Mouse (Mus musculus): Measurements from ENCODE around the gene Sox6. TPM values are rescaled to one million over a fixed set of nuclear protein-coding genes. Genes with fewer than 3 reads are reported as not detected.

Sox6 gene
- polyA plus RNA-seq, 1 experiment from 2014 or later: 39.1 TPM

GRCm38 (mm10) chr7:116031388-116031717, 7.2 kb downstream of the Sox6 start:
- Histone ChIP-seq H3K4me3 (ENCODE audit: control insufficient read depth in 1 of 2, insufficient read depth in 1 of 2, low read depth in 1 of 2, low read length in 2 of 2) (peak overlapping the region; percentile 65 to 67), H3K9ac (ENCODE audit: low read length) (peak overlapping the region; percentile 93), H3K9me3 (ENCODE audit: control insufficient read depth, low read length) (no peaks in the 10 kb centered on the region), H3K27me3 (ENCODE audit: control insufficient read depth, insufficient read depth, low read length) (peaks cover 6% of the 10 kb centered on the region; the same call in 1 of the 2 replicates), H3K36me3 (ENCODE audit: control insufficient read depth, insufficient read depth, low read length) (no peaks in the 10 kb centered on the region), H3K4me1 (ENCODE audit: control insufficient read depth in 2 of 2, insufficient read depth in 2 of 2, low read length in 2 of 2) (peaks cover 6 to 10% of the 10 kb centered on the region in 2 experiments; a peak in 3 of 4 replicates), H3K4me2 (ENCODE audit: low read length) (peak overlapping the region; percentile 86), H3K27ac (replicated peaks in 1 of 2; ENCODE audit: control insufficient read depth in 1 of 2, insufficient read depth in 1 of 2, low read depth in 2 of 2, low read length in 2 of 2) (peak overlapping the region; percentile 95 to 99)
- under 1% methylated on average over 14 of the region's 14 CpGs for WGBS
- no peak for ATAC-seq (ENCODE audit: insufficient number of reproducible peaks, insufficient read depth, low FRiP score, low read depth)

GRCm38 (mm10) chr7:116030597-116031387, 7.8 kb downstream of the Sox6 start:
- 8% methylated on average over 26 of the region's 26 CpGs for WGBS
- Histone ChIP-seq H3K27me3 (ENCODE audit: control insufficient read depth, insufficient read depth, low read length) (peaks cover 3% of the 10 kb centered on the region; the same call in 1 of the 2 replicates), H3K9me3 (ENCODE audit: control insufficient read depth, low read length) (no peaks in the 10 kb centered on the region), H3K27ac (replicated peaks in 1 of 2; ENCODE audit: control insufficient read depth in 1 of 2, insufficient read depth in 1 of 2, low read depth in 2 of 2, low read length in 2 of 2) (peak overlapping the region; percentile 95 to 99), H3K36me3 (ENCODE audit: control insufficient read depth, insufficient read depth, low read length) (no peaks in the 10 kb centered on the region), H3K4me2 (ENCODE audit: low read length) (peak overlapping the region; percentile 86), H3K4me1 (ENCODE audit: control insufficient read depth in 2 of 2, insufficient read depth in 2 of 2, low read length in 2 of 2) (peaks cover 6 to 10% of the 10 kb centered on the region in 2 experiments; a peak in 3 of 4 replicates), H3K9ac (ENCODE audit: low read length) (peak overlapping the region; percentile 93), H3K4me3 (ENCODE audit: control insufficient read depth in 1 of 2, insufficient read depth in 1 of 2, low read depth in 1 of 2, low read length in 2 of 2) (peak overlapping the region; percentile 65 to 67)
- peak; percentile 58 for ATAC-seq (ENCODE audit: insufficient number of reproducible peaks, insufficient read depth, low FRiP score, low read depth)

GRCm38 (mm10) chr7:116029991-116030390, 8.6 kb downstream of the Sox6 start:
- H3K36me3 ChIP-seq (ENCODE audit: control insufficient read depth, insufficient read depth, low read length): no peaks in the 10 kb centered on the region
- ATAC-seq (ENCODE audit: insufficient number of reproducible peaks, insufficient read depth, low FRiP score, low read depth): no peak
- peaks cover 6 to 10% of the 10 kb centered on the region in 2 experiments; a peak in 3 of 4 replicates for H3K4me1 ChIP-seq (ENCODE audit: control insufficient read depth in 2 of 2, insufficient read depth in 2 of 2, low read length in 2 of 2)
- H3K9me3 ChIP-seq (ENCODE audit: control insufficient read depth, low read length): no peaks in the 10 kb centered on the region
- peak overlapping the region; percentile 86 for H3K4me2 ChIP-seq (ENCODE audit: low read length)
- H3K4me3 ChIP-seq (ENCODE audit: control insufficient read depth in 1 of 2, insufficient read depth in 1 of 2, low read depth in 1 of 2, low read length in 2 of 2): peak overlapping the region; percentile 65 to 67
- H3K27ac ChIP-seq (replicated peaks in 1 of 2; ENCODE audit: control insufficient read depth in 1 of 2, insufficient read depth in 1 of 2, low read depth in 2 of 2, low read length in 2 of 2): peak overlapping the region; percentile 95 to 99
- WGBS: 32% methylated on average over 3 of the region's 3 CpGs
- peak overlapping the region; percentile 93 for H3K9ac ChIP-seq (ENCODE audit: low read length)
- no peaks in the 10 kb centered on the region for H3K27me3 ChIP-seq (ENCODE audit: control insufficient read depth, insufficient read depth, low read length)

DNA sequence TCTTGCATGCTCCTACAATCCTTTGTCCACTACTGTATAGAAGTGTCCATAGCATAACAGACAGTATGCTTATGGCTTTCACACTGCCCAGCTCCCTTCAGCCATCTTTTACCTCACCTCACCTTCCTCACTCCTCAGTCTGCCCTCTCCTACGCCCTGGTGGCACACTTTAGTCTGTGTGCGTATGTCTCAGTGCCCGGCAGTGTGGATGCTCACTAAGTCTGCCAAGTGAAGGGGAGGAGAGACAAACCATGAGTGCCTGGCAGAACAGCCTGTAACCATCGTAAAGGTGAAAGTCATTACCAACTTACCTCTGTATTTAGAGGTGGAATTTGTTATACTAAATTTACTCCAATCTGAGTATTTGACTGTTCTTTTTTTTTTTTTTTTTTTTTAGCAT, 35.9 kb downstream of the Sox6 start:
- H3K9me3 ChIP-seq (ENCODE audit: control insufficient read depth, low read length): no peaks in the 10 kb centered on the region
- H3K4me1 ChIP-seq (ENCODE audit: control insufficient read depth in 2 of 2, insufficient read depth in 2 of 2, low read length in 2 of 2): no peaks in the 10 kb centered on the region
- 94% methylated on average over 4 of the region's 4 CpGs for WGBS
- H3K4me3 ChIP-seq (ENCODE audit: control insufficient read depth in 1 of 2, insufficient read depth in 1 of 2, low read depth in 1 of 2, low read length in 2 of 2): no peak overlapping the region
- H3K27ac ChIP-seq (replicated peaks in 1 of 2; ENCODE audit: control insufficient read depth in 1 of 2, insufficient read depth in 1 of 2, low read depth in 2 of 2, low read length in 2 of 2): no peak overlapping the region
- ATAC-seq (ENCODE audit: insufficient number of reproducible peaks, insufficient read depth, low FRiP score, low read depth): no peak
- no peak overlapping the region for H3K9ac ChIP-seq (ENCODE audit: low read length)
- no peaks in the 10 kb centered on the region for H3K27me3 ChIP-seq (ENCODE audit: control insufficient read depth, insufficient read depth, low read length)
- no peaks in the 10 kb centered on the region for H3K36me3 ChIP-seq (ENCODE audit: control insufficient read depth, insufficient read depth, low read length)
- H3K4me2 ChIP-seq (ENCODE audit: low read length): no peak overlapping the region

DNA sequence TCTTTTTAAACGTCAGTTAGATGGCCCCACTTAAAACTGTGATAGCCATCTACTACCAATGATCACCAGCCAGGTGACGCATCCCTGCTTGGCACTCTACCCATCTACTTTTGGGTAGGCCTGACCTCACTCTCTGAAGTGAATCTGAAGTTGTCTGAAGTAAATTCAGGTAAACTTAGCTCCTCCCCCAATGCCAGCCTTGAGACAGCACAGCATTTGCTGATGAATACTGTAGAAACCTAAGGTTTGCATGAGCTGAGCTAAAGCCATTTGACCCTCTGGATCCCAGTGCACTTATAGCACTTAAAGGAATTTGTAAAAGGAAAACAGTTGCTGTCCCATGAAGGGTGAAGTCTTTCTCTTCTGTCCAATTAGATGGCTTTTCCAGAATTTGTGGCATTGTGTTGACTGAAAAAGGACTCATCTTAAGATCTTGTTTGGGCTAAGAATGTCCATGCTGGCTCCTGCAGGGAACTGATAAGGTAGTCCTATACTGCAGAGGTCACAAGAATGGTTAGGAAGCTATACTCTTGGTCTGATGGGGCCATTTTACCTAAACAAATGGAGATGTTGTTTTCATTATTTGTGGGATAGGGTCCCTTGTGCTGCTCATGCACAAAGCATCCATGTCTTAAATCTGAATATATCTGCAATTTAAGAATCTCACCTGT, 50.4 kb downstream of the Sox6 start:
- no peak overlapping the region for H3K27ac ChIP-seq (replicated peaks in 1 of 2; ENCODE audit: control insufficient read depth in 1 of 2, insufficient read depth in 1 of 2, low read depth in 2 of 2, low read length in 2 of 2)
- no peak for ATAC-seq (ENCODE audit: insufficient number of reproducible peaks, insufficient read depth, low FRiP score, low read depth)
- H3K27me3 ChIP-seq (ENCODE audit: control insufficient read depth, insufficient read depth, low read length): no peaks in the 10 kb centered on the region
- H3K9ac ChIP-seq (ENCODE audit: low read length): no peak overlapping the region
- no peak overlapping the region for H3K4me3 ChIP-seq (ENCODE audit: control insufficient read depth in 1 of 2, insufficient read depth in 1 of 2, low read depth in 1 of 2, low read length in 2 of 2)
- H3K4me2 ChIP-seq (ENCODE audit: low read length): no peak overlapping the region
- WGBS: 84% methylated on average over 2 of the region's 2 CpGs
- peaks cover 0 to 2% of the 10 kb centered on the region in 2 experiments; a peak in 1 of 4 replicates for H3K4me1 ChIP-seq (ENCODE audit: control insufficient read depth in 2 of 2, insufficient read depth in 2 of 2, low read length in 2 of 2)
- no peaks in the 10 kb centered on the region for H3K9me3 ChIP-seq (ENCODE audit: control insufficient read depth, low read length)
- H3K36me3 ChIP-seq (ENCODE audit: control insufficient read depth, insufficient read depth, low read length): no peaks in the 10 kb centered on the region

- Histone ChIP-seq H3K4me2 (ENCODE audit: low read length) (no peak overlapping the region), H3K27ac (replicated peaks in 1 of 2; ENCODE audit: control insufficient read depth in 1 of 2, insufficient read depth in 1 of 2, low read depth in 2 of 2, low read length in 2 of 2) (no peak overlapping the region), H3K9me3 (ENCODE audit: control insufficient read depth, low read length) (no peaks in the 10 kb centered on the region), H3K4me3 (ENCODE audit: control insufficient read depth in 1 of 2, insufficient read depth in 1 of 2, low read depth in 1 of 2, low read length in 2 of 2) (no peak overlapping the region), H3K36me3 (ENCODE audit: control insufficient read depth, insufficient read depth, low read length) (no peaks in the 10 kb centered on the region), H3K4me1 (ENCODE audit: control insufficient read depth in 2 of 2, insufficient read depth in 2 of 2, low read length in 2 of 2) (no peaks in the 10 kb centered on the region), H3K9ac (ENCODE audit: low read length) (no peak overlapping the region), H3K27me3 (ENCODE audit: control insufficient read depth, insufficient read depth, low read length) (no peaks in the 10 kb centered on the region)
- ATAC-seq (ENCODE audit: insufficient number of reproducible peaks, insufficient read depth, low FRiP score, low read depth): no peak
- WGBS: 80% methylated on average over 6 of the region's 6 CpGs
Observed at GRCm38 (mm10) chr7:115985716-115986115, 52.9 kb downstream of the Sox6 start.

DNA sequence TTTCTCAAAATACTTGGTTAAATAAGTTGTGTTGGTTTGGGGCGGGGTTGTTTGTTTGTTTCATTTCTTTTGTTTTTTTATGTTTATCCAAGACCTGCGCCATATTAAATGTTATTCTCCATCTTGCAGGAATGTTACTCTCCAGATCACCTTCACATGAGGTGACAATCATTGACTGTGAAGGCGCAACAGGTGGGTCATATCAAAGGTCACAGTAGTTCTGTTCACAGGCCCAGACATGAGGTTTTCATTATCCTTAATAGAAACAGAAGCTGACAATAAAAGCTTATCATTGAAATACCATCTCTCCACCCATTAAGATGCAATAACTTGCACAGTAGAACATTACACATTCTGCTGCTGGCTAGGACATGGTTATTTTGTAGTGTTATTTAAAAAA, 54.5 kb downstream of the Sox6 start:
- no peak overlapping the region for H3K9ac ChIP-seq (ENCODE audit: low read length)
- 92% methylated on average over 3 of the region's 3 CpGs for WGBS

More for the DNA sequence above, 54.5 kb downstream of the Sox6 start:
- no peak for ATAC-seq (ENCODE audit: insufficient number of reproducible peaks, insufficient read depth, low FRiP score, low read depth)
- no peak overlapping the region for H3K27ac ChIP-seq (replicated peaks in 1 of 2; ENCODE audit: control insufficient read depth in 1 of 2, insufficient read depth in 1 of 2, low read depth in 2 of 2, low read length in 2 of 2)
- no peaks in the 10 kb centered on the region for H3K36me3 ChIP-seq (ENCODE audit: control insufficient read depth, insufficient read depth, low read length)
- H3K4me1 ChIP-seq (ENCODE audit: control insufficient read depth in 2 of 2, insufficient read depth in 2 of 2, low read length in 2 of 2): no peaks in the 10 kb centered on the region
- H3K4me3 ChIP-seq (ENCODE audit: control insufficient read depth in 1 of 2, insufficient read depth in 1 of 2, low read depth in 1 of 2, low read length in 2 of 2): no peak overlapping the region
- H3K9me3 ChIP-seq (ENCODE audit: control insufficient read depth, low read length): no peaks in the 10 kb centered on the region
- no peak overlapping the region for H3K4me2 ChIP-seq (ENCODE audit: low read length)
- no peaks in the 10 kb centered on the region for H3K27me3 ChIP-seq (ENCODE audit: control insufficient read depth, insufficient read depth, low read length)
